Mouse (Mus musculus) embryonic fibroblast, embryonic 13.5 days (primary cell): ENCODE results near the gene Dgki. TPM values are rescaled to one million over a fixed set of nuclear protein-coding genes. Genes with fewer than 3 reads are reported as not detected.

ENCODE experiments used
- H3K27ac ChIP-seq: 2 replicates; pipeline ENCODE4 v1.5.1; 2012; ENCODE audit warnings: low read length, control low read depth, inconsistent platforms; ENCODE audit not compliant: insufficient read depth
- H3K4me1 ChIP-seq: 2 replicates; pipeline ENCODE4 v1.6.1; 2011; ENCODE audit warnings: low read length; ENCODE audit not compliant: control insufficient read depth, insufficient read depth
- H3K4me3 ChIP-seq: 2 replicates; pipeline ENCODE4 v1.5.1; 2011; ENCODE audit warnings: mild to moderate bottlenecking, control low read depth, low read length; ENCODE audit not compliant: insufficient read depth
- CTCF ChIP-seq: IDR thresholded peaks from 2 replicates; pipeline ENCODE4 v1.5.1; 2011; ENCODE audit warnings: mild to moderate bottlenecking, control low read depth, low read length, moderate library complexity, borderline replicate concordance; ENCODE audit not compliant: insufficient read depth
- POLR2A ChIP-seq: IDR thresholded peaks from 2 replicates; pipeline ENCODE4 v1.6.1; 2011; ENCODE audit warnings: low read depth, mild to moderate bottlenecking, control low read depth, low read length, moderate library complexity
- polyA plus RNA-seq: library from polyadenylated mRNA; stranded (reverse); fragments of >200 nt; gene quantifications from 2 replicates; pipeline ENCODE4 v1.2.4, GENCODE M21; 2011; ENCODE audit warnings: low read depth; ENCODE audit not compliant: missing spikeins, insufficient read length

Dgki gene
- polyA plus RNA-seq, 1 experiment: 0.33 TPM

GRCm38 (mm10) chr6:37325906-37326602, 26.1 kb upstream of the Dgki start:
- H3K4me1 ChIP-seq: no peaks in the 10 kb centered on the region
- no peak overlapping the region for H3K27ac ChIP-seq
- no peak for TF ChIP-seq CTCF
- no peak for TF ChIP-seq POLR2A
- no peak overlapping the region for H3K4me3 ChIP-seq

GRCm38 (mm10) chr6:37325076-37325475, 25.1 kb upstream of the Dgki start:
- no peak overlapping the region for H3K27ac ChIP-seq
- H3K4me1 ChIP-seq: no peaks in the 10 kb centered on the region
- TF ChIP-seq CTCF: no peak
- no peak for TF ChIP-seq POLR2A
- H3K4me3 ChIP-seq: no peak overlapping the region

GRCm38 (mm10) chr6:37322641-37323040, 22.7 kb upstream of the Dgki start:
- H3K27ac ChIP-seq: no peak overlapping the region
- no peaks in the 10 kb centered on the region for H3K4me1 ChIP-seq
- TF ChIP-seq POLR2A (no peak), CTCF (no peak)
- no peak overlapping the region for H3K4me3 ChIP-seq

- no peak for TF ChIP-seq CTCF
- H3K4me3 ChIP-seq: no peak overlapping the region
- no peak overlapping the region for H3K27ac ChIP-seq
- no peaks in the 10 kb centered on the region for H3K4me1 ChIP-seq
These were observed 22.1 kb upstream of the Dgki start for GRCm38 (mm10) chr6:37322088-37322487.

GRCm38 (mm10) chr6:37317904-37318303, 17.9 kb upstream of the Dgki start:
- TF ChIP-seq POLR2A (no peak), CTCF (no peak)
- no peaks in the 10 kb centered on the region for H3K4me1 ChIP-seq
- H3K4me3 ChIP-seq: no peak overlapping the region
- H3K27ac ChIP-seq: no peak overlapping the region

- Histone ChIP-seq H3K4me1 (no peaks in the 10 kb centered on the region), H3K27ac (no peak overlapping the region), H3K4me3 (no peak overlapping the region)
- no peak for TF ChIP-seq CTCF
- TF ChIP-seq POLR2A: no peak
These were observed 15.5 kb upstream of the Dgki start for GRCm38 (mm10) chr6:37315440-37315839.

GRCm38 (mm10) chr6:37310601-37311000, 10.6 kb upstream of the Dgki start:
- H3K4me1 ChIP-seq: no peaks in the 10 kb centered on the region
- TF ChIP-seq POLR2A (no peak), CTCF (no peak)
- no peak overlapping the region for H3K27ac ChIP-seq
- H3K4me3 ChIP-seq: no peak overlapping the region

- Histone ChIP-seq H3K4me1 (no peaks in the 10 kb centered on the region), H3K4me3 (no peak overlapping the region), H3K27ac (no peak overlapping the region)
- TF ChIP-seq POLR2A (no peak), CTCF (no peak)
These were observed 6.6 kb upstream of the Dgki start for GRCm38 (mm10) chr6:37306616-37307015.

- H3K4me3 ChIP-seq: no peak overlapping the region
- no peak overlapping the region for H3K27ac ChIP-seq
- no peak for TF ChIP-seq POLR2A
- no peak for TF ChIP-seq CTCF
- no peaks in the 10 kb centered on the region for H3K4me1 ChIP-seq
These were observed 508 bp upstream of the Dgki start for GRCm38 (mm10) chr6:37300492-37300891.

- TF ChIP-seq CTCF: no peak
- TF ChIP-seq POLR2A: no peak
- no peaks in the 10 kb centered on the region for H3K4me1 ChIP-seq
- H3K4me3 ChIP-seq: no peak overlapping the region
- no peak overlapping the region for H3K27ac ChIP-seq
These were observed 1.0 kb downstream of the Dgki start for GRCm38 (mm10) chr6:37298982-37299381.
